Mouse (Mus musculus): Measurements from ENCODE around the gene Hmox1.

Hmox1 gene

DNA sequence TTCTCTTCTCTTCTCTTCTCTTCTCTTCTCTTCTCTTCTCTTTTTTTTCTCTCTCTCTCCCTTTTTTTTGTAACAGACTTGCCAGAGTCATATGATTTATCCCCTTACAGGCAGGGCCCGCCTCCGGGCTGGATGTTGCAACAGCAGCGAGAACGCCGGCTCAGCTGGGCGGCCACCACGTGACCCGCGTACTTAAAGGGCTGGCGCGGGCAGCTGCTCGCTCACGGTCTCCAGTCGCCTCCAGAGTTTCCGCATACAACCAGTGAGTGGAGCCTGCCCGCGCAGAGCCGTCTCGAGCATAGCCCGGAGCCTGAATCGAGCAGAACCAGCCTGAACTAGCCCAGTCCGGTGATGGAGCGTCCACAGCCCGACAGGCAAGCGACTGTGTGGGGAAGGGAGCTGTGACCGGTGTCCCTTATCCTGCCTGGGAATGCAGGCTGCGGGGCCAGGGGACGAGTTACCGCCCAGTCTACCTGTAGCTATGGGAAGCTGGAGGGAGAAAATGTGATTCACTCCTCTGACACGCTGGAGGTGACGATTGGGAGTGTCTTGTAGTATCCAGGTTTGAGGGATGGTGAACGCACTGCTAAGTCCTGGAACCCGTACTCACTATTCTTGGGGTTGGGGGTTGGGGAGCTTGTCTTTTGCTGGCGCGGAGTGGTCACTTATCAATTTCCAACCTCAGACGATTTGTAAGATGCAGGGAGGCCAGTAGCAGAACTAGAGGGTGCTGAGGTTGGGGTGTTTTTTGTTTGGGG, at the start of gene Hmox1:
TSS of gene Hmox1 (plus strand) at position 223 of the 758 bp plus-strand sequence.
- peak; percentile 99 for DNase-seq (ENCODE audit: low read depth)

DNA sequence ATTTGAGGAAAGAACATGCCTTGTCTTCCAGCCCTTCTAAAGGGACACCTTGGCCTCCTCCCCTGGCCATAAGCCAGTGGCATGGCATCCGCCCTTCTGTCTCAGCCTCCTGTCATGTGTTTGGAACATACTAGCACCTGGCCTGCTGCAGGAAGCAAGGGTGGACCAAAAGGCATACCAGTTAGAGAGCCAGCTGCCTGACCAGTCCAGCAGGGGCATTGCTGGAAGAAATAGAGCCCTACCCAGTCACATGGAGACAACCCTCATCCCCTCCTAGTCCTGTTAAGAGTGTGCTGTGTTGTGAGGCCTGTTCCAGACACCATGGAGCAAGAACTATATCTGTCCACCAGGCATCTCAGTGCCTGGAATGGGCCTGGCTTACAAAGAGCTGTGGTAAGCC, 47.1 kb upstream of the Hmox1 start:
- no peak for DNase-seq (ENCODE audit: low read depth)

DNA sequence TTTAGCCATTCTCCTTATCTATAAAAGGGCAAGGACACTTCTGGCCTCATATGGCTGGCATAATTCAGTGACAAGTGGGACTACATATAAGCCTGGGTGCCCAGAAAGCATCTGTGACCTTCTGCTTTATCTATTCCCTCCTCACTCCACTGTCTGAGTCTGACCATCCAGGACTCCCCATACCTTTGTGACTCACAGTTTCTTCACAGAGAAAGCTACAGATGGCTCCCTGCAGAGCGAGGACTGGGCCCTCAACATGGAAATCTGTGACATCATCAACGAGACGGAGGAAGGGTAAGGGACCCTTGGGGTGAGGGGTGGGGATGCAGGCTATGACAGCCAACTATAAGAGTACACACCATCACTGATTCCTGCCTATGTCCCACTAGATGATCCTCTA, 45.6 kb upstream of the Hmox1 start:
- no peak for DNase-seq (ENCODE audit: low read depth)

DNA sequence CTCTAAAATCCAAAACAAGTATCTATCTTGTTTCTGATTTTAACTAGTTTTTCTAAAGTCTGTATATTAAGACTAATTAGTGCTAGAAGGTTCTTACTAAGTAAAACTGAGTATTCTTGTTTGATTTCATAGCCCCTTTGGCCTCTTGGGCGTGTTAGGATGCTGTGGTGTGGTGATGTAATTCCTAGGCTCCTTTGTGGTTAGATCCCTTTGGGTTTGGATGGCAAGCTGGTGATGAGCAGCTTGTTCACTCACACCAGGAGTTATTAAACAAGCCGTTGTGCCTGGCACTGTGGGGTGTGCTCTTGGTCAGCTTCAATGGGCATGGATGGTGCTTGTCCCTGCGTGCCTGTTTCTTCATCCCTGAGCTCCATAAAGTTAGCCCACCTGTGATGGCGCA, 40.1 kb upstream of the Hmox1 start:
- DNase-seq (ENCODE audit: low read depth): no peak

DNA sequence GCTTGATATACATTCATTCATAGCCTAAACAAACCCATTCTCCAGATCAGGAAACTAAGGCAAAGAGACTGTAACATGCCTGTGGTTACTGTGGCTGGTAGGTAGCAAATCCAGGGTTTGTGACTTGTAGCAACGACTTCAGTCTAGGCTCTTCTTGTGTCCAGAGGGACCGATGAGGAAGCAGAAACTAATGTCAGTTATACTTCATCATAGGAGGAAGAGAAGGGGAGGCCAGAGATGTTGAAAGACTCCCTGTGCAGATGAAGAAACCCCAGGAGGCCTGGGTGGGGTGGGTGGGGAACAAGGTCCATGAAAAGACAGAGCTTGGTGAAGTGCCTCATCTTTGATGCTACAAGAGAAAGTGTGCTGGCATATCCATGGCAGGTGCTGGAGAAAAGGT, 37.7 kb upstream of the Hmox1 start:
- no peak for DNase-seq (ENCODE audit: low read depth)

DNA sequence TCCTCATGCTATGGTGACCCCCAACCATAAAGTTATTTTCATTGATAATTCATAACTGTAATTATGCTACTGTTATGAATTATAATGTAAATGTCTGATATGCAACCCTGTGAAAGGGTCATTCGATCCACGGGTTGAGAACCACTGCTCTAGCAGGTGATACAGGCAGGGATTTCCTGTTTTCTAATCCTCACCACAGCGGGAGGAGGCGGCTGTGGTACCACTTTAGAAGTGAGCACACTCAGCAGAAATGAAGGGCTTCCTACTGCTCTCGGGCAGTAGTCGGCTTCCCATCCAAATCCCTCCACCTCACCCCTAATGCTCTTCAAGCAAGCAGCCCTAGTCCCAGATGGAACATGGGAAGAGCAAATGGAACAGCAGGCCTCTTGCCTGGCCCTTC, 33.4 kb upstream of the Hmox1 start:
- no peak for DNase-seq (ENCODE audit: low read depth)

DNA sequence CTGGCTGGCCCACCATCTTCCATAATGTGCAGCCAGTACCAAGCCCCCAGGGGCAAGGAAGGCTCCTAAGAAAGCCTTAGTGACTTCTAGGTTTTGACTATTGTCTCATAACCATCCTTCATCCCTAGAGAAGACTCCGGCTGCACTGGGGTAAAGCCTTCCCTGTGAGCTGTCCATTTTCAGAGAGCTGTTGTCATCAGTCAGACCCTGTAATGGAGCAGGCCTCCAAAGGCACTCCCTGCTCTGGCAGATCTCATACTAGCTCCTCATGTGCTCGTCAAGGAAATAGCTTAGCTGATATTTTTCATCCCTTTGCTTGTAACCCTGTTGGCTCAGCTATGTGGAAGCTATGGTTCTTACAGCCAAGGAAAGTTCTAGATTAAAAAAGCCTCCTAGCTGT, 32.6 kb upstream of the Hmox1 start:
- no peak for DNase-seq (ENCODE audit: low read depth)

DNA sequence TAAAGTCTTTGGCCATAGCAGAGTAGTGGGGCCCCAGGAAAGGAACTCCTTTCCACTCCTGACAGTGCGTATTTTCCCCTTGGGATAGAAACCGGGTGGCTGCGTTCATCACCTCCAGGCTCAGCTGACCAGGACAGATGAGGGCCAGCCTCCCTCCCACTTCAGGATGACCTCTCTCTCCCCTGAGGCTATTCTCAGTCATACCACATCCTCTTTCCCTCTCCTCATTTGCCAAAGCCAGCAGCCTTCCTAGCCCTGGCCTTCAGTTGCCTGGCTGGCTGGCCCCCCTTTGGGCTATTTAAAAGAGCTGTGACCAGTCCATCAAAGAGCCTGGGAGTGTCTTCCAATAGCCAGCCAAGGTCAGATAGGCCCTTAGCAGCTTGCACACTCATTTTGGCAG, 30.1 kb upstream of the Hmox1 start:
- DNase-seq (ENCODE audit: low read depth): no peak

GRCm38 (mm10) chr8:75064790-75065189, 28.6 kb upstream of the Hmox1 start:
- DNase-seq (ENCODE audit: low read depth): no peak

GRCm38 (mm10) chr8:75067287-75067686, 26.1 kb upstream of the Hmox1 start:
- no peak for DNase-seq (ENCODE audit: low read depth)

GRCm38 (mm10) chr8:75070297-75070696, 23.1 kb upstream of the Hmox1 start:
- DNase-seq (ENCODE audit: low read depth): no peak

DNA sequence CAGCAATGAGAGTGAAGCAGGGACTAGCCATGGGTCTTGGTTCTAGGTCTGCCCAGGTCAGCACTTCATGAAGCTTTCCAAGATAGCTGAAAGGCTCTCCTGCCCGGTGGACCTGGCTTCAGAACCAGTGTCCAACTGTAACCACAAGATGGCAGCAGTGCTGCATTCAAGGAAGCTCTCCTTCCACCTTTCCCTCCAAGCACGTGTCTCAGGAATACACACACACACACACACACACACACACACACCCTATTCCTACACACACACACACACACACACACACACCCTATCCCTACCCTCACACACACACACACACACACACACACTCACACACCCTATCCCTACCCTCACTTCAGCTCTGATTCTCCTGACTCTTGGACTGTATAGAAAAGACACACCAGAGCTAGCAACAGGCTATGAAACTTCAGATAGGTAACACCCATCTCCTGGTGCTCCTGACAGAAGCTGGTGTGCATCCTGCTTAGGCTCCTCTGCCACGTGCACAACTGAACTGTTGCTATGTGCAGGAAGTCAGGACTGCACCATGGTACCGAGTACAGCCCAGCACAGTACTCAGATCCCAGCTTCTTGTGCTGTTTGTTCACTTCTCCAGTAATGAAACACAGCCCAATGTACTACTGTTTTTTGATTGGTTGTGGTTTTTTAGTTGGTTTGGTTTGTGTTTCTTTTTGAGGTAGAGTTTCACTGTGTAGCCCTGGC, 21.6 kb upstream of the Hmox1 start:
- peak; percentile 93 for DNase-seq (ENCODE audit: low read depth)

- DNase-seq (ENCODE audit: low read depth): peak; percentile 69
These were observed 18.5 kb upstream of the Hmox1 start for GRCm38 (mm10) chr8:75074876-75075275.

DNA sequence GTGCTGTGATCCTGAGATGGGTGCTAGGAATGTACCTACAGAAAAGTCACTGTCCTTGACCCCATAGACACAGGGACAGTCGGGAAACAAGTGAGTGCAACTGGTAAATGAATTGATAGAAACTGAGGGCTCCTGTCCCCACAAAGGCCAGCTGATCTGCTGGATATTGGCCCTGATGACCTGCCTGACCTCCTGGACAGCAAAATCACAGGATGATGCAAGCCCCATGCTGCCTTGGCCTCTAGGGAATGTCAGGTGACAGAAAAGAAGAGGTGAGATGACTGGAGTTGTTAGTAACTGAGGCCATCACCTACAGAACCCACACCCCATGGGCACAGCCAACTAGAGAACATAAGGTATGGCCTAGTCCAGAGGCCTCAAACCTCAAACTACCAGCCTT, 15.2 kb upstream of the Hmox1 start:
- DNase-seq (ENCODE audit: low read depth): no peak

DNA sequence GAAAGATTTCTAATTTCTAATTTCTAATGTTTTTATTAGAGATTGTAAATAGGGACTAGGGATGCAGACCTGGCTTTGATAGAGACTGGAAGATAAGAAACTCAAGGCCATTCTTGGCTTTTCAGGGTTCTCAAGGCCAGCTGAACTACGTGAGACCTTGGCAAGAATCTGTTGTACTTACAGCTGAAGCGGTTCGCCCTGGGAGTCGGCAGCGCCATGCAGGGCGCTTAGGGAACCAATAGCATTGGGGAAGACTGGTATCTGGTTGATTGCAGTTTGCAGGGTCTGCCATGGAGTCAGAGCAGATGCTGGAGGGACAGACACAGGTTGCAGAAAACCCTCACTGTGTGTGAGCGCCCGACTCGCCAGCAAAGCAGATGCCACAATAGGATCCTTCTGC, 14.6 kb upstream of the Hmox1 start:
- no peak for DNase-seq (ENCODE audit: low read depth)

DNA sequence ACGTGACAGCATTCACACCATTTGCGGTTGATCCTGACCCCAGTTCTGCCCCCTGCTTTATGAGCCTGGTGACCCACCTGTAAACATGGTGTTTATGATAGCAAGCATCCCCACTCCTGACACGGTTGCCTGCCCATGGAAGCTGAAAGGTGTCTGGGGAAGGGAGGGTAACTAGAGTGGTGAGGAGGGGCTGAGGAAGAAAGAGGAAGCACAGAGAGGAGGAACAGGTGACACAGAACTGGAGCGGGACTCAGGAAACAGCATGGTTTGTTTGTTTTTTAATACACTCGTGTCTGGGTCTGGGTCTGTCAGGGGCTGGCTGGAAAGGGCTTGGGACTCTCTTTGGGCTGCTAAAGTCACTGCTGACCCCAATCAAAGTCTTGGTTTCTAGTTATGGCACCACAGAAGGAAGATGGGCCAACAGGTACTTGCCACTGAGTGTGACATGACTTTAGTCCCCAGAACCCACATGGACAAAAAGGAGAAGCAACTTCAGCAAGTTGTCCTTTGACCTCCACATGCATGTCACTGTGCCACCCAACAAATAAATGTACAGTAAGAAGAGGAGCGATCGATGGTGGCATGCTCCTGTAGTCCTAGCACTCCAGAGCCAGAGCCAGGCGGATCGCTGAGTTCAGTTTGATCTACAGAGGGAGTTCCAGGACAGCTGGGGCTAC, 11.9 kb upstream of the Hmox1 start:
- DNase-seq (ENCODE audit: low read depth): no peak

DNA sequence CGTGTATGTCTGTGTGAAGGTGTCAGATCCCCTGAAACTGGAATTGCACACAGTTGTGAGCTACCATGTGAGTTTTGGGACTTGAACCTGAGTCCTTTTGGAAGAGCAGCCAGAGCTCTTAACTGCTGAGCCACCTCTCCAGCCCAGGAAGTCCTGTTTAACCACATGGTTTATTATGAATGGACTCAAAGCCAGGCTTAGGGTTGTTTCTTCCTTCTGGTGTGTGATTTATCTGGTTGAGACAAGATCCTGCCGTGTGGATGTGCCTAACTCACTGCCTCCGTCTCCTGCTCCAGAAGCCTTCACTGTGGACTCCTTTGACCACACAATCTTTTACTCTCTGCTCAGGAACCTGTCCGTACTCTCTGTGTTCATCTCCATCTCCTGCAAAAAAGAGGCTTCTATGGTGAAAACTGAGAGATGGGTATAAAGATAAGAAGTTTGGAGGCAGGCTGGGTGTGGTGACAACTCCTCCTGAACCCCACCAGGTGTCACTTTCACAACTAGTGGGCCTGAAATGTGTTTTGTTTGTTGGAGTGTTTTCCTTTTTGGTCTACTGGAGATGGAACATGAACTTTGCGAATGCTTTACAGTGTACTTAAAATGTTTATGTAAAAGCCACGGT, 11.1 kb upstream of the Hmox1 start:
- no peak for DNase-seq (ENCODE audit: low read depth)

DNA sequence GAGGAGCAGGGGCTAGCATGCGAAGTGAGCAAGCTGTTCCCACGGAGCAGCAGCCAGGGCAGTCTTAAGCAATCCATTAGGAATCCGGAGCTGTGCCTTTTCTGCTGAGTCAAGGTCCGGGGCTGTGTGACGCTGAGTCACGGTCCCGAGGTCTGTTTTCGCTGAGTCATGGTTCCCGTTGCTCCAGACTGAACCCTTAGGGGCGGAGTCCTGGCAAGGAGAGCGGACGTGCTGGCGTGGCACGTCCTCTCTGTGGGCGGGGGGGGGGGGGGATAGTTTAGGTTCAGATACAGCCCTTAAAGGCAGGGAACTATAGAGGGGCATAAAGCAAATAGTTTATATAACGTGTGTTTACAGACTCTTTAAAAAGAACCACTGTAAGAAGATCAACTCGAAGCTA, 9.6 kb upstream of the Hmox1 start:
- peak; percentile 100 for DNase-seq (ENCODE audit: low read depth)

GRCm38 (mm10) chr8:75084382-75085064, 8.9 kb upstream of the Hmox1 start:
- no peak for DNase-seq (ENCODE audit: low read depth)

DNA sequence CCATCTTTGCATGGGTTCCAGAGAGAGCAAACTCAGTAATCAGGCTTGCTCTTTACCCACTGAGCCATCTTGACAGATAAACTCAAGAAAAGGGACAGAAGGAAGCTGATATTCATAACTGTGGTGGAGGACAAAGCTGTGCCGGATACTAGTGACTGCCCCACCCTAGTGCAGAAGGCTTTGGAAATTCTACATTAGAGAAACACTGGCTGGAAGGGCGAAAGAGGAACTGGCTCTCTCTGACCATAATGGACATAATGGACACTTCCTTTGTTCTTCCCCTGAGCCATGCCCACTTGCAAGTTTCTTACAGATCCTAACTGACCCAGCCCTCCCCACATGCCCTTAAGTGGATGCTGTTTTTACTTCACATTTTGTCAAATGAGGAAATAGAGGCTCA, 7.4 kb upstream of the Hmox1 start:
- DNase-seq (ENCODE audit: low read depth): no peak

- DNase-seq (ENCODE audit: low read depth): no peak
These were observed 6.3 kb upstream of the Hmox1 start for GRCm38 (mm10) chr8:75087127-75087526.

Measured in NIH3T3 (cell line).